Mouse (Mus musculus) kidney, adult 11 months (tissue): ENCODE results near the gene Agbl5.
"Not testable (repeated sequence)": the region's sequence is repeated elsewhere in the genome, so short reads cannot be mapped to it uniquely, and the experiment has no call there.

ENCODE experiments used
- DNase-seq: peaks from one replicate; pipeline ENCODE4 v3.0.0; 2022

Agbl5 gene

GRCm38 (mm10) chr5:30888337-30889087, at the start of gene Agbl5:
Agbl5 (plus strand) TSS chr5:30888694.
- DNase-seq = peak; percentile 97

GRCm38 (mm10) chr5:30839731-30840130, 48.8 kb upstream of the Agbl5 start:
- DNase-seq = peak; percentile 22

- no peak for DNase-seq
These were observed 46.6 kb upstream of the Agbl5 start for GRCm38 (mm10) chr5:30841896-30842295.

- peak; percentile 78 for DNase-seq
These were observed 38.5 kb upstream of the Agbl5 start for GRCm38 (mm10) chr5:30849891-30850555.

GRCm38 (mm10) chr5:30850556-30850925, 38.0 kb upstream of the Agbl5 start:
- no peak for DNase-seq

- DNase-seq = no peak
These were observed 35.0 kb upstream of the Agbl5 start for GRCm38 (mm10) chr5:30853522-30853921.

GRCm38 (mm10) chr5:30855674-30856073, 32.8 kb upstream of the Agbl5 start:
- peak; percentile 53 for DNase-seq

- DNase-seq = no peak
These were observed 32.4 kb upstream of the Agbl5 start for GRCm38 (mm10) chr5:30856124-30856523.

GRCm38 (mm10) chr5:30863852-30864251, 24.6 kb upstream of the Agbl5 start:
- no peak for DNase-seq

- DNase-seq = no peak
These were observed 24.2 kb upstream of the Agbl5 start for GRCm38 (mm10) chr5:30864322-30864721.

- no peak for DNase-seq
These were observed 21.6 kb upstream of the Agbl5 start for GRCm38 (mm10) chr5:30866871-30867270.

- DNase-seq = no peak
These were observed 20.8 kb upstream of the Agbl5 start, which contains the start of gene Tmem214 for GRCm38 (mm10) chr5:30867712-30868111. Tmem214 (plus strand) TSS chr5:30868012.

- DNase-seq = peak; percentile 21
These were observed 19.5 kb upstream of the Agbl5 start for GRCm38 (mm10) chr5:30868981-30869380.

GRCm38 (mm10) chr5:30869405-30870130, 18.9 kb upstream of the Agbl5 start:
- peak; percentile 87 for DNase-seq

GRCm38 (mm10) chr5:30870131-30870406, 18.4 kb upstream of the Agbl5 start:
- no peak for DNase-seq

- no peak for DNase-seq
These were observed 15.9 kb upstream of the Agbl5 start for GRCm38 (mm10) chr5:30872574-30872973.

- DNase-seq = no peak
These were observed 14.1 kb upstream of the Agbl5 start for GRCm38 (mm10) chr5:30874365-30874764.

- DNase-seq = no peak
These were observed 9.9 kb upstream of the Agbl5 start for GRCm38 (mm10) chr5:30878616-30879015.

GRCm38 (mm10) chr5:30879347-30879943, 9.0 kb upstream of the Agbl5 start:
- DNase-seq = no peak

GRCm38 (mm10) chr5:30881839-30882238, 6.7 kb upstream of the Agbl5 start:
- not testable (repeated sequence) for DNase-seq

GRCm38 (mm10) chr5:30886209-30886608, 2.3 kb upstream of the Agbl5 start:
- no peak for DNase-seq

GRCm38 (mm10) chr5:30886731-30887130, 1.8 kb upstream of the Agbl5 start:
- DNase-seq = no peak

- peak; percentile 79 for DNase-seq
These were observed 1.1 kb upstream of the Agbl5 start for GRCm38 (mm10) chr5:30887331-30887761.
